Mouse (Mus musculus) spleen, postnatal 36 days (tissue): Measurements from ENCODE around the gene Tnnt3.

Experiments used
- DNase-seq, 2 experiments: peaks; one replicate each; pipeline ENCODE4 v3.0.0; 2022; ENCODE audit warnings: low spot score in 2 of 2, mixed read lengths in 1 of 2

Tnnt3 gene

GRCm38 (mm10) chr7:142476795-142477452 is 21.7 kb upstream of the Tnnt3 start:
- DNase-seq: no peak

- no peak for DNase-seq
Measured at GRCm38 (mm10) chr7:142478001-142478400, 20.6 kb upstream of the Tnnt3 start.

GRCm38 (mm10) chr7:142478574-142478973 is 20.1 kb upstream of the Tnnt3 start:
- DNase-seq: no peak

- no peak for DNase-seq
Measured at GRCm38 (mm10) chr7:142479307-142479706, 19.3 kb upstream of the Tnnt3 start.

- DNase-seq: no peak
Measured at GRCm38 (mm10) chr7:142479886-142480285, 18.8 kb upstream of the Tnnt3 start.

GRCm38 (mm10) chr7:142480661-142481060 is 18.0 kb upstream of the Tnnt3 start:
- no peak for DNase-seq

- no peak for DNase-seq
Measured at GRCm38 (mm10) chr7:142481186-142481567, 17.5 kb upstream of the Tnnt3 start.

- DNase-seq: no peak
Measured at GRCm38 (mm10) chr7:142481568-142482255, 16.9 kb upstream of the Tnnt3 start.

- no peak for DNase-seq
Measured at GRCm38 (mm10) chr7:142482256-142482609, 16.4 kb upstream of the Tnnt3 start.

GRCm38 (mm10) chr7:142483136-142483535 is 15.5 kb upstream of the Tnnt3 start:
- DNase-seq: no peak

GRCm38 (mm10) chr7:142484780-142485179 is 13.9 kb upstream of the Tnnt3 start:
- DNase-seq: no peak

- DNase-seq: no peak
Measured at GRCm38 (mm10) chr7:142486751-142487162, 11.9 kb upstream of the Tnnt3 start.

- DNase-seq: no peak
Measured at GRCm38 (mm10) chr7:142487341-142487859, 11.2 kb upstream of the Tnnt3 start.

GRCm38 (mm10) chr7:142488053-142488452 is 10.6 kb upstream of the Tnnt3 start:
- no peak for DNase-seq

- no peak for DNase-seq
Measured at GRCm38 (mm10) chr7:142493535-142493934, 5.1 kb upstream of the Tnnt3 start.

GRCm38 (mm10) chr7:142496158-142496557 is 2.5 kb upstream of the Tnnt3 start:
- no peak for DNase-seq

GRCm38 (mm10) chr7:142496800-142497199 is 1.8 kb upstream of the Tnnt3 start:
- DNase-seq: peak in 1 of 2 experiments; percentile 14

GRCm38 (mm10) chr7:142497775-142498174 is 861 bp upstream of the Tnnt3 start:
- peak; percentile 20 to 27 for DNase-seq

- no peak for DNase-seq
Measured at GRCm38 (mm10) chr7:142499010-142499721, 530 bp downstream of the Tnnt3 start.

GRCm38 (mm10) chr7:142500032-142500431 is 1.4 kb downstream of the Tnnt3 start:
- DNase-seq: peak; percentile 25 to 31

GRCm38 (mm10) chr7:142503206-142503605 is 4.6 kb downstream of the Tnnt3 start:
- DNase-seq: no peak

GRCm38 (mm10) chr7:142505942-142506341 is 7.3 kb downstream of the Tnnt3 start:
- DNase-seq: no peak

- no peak for DNase-seq
Measured at GRCm38 (mm10) chr7:142506501-142506900, 7.9 kb downstream of the Tnnt3 start.
